Mouse (Mus musculus) adrenal gland, postnatal 36 days (tissue): ENCODE results near the gene Gipr. TPM values are rescaled to one million over a fixed set of nuclear protein-coding genes. Genes with fewer than 3 reads are reported as not detected.
A peak's percentile ranks its signal among the peaks of the same experiment; 100 is the strongest.
"Not testable (repeated sequence)": the region's sequence is repeated elsewhere in the genome, so short reads cannot be mapped to it uniquely, and the experiment has no call there.

Source experiments
- DNase-seq, 2 experiments: peaks; one replicate each; pipeline ENCODE4 v3.0.0; 2021; ENCODE audit warnings: mixed read lengths in 1 of 2
- total RNA-seq, 2 experiments: library from RNA; stranded (reverse); gene quantifications; 2 replicates each; pipeline ENCODE4 v1.2.3; 2021

Gipr gene
- total RNA-seq, 2 experiments from 2014 or later = 0.40 to 0.56 TPM

GRCm38 (mm10) chr7:19178443-19179092 lies 12.6 kb upstream of the Gipr start:
- peak; percentile 85 to 86 for DNase-seq

- no peak for DNase-seq
Measured at GRCm38 (mm10) chr7:19178035-19178434, 12.1 kb upstream of the Gipr start.

- DNase-seq = peak in 1 of 2 experiments; percentile 33
Measured at GRCm38 (mm10) chr7:19177216-19177615, 11.3 kb upstream of the Gipr start.

GRCm38 (mm10) chr7:19176516-19176947 lies 10.6 kb upstream of the Gipr start:
- DNase-seq = no peak

GRCm38 (mm10) chr7:19175708-19176515 lies 10.0 kb upstream of the Gipr start, which contains the start of gene Eml2:
Eml2 (plus strand) TSS chr7:19176421.
- peak in 1 of 2 experiments; percentile 37 for DNase-seq

- peak; percentile 79 to 89 for DNase-seq
Measured at GRCm38 (mm10) chr7:19172874-19173273, 6.9 kb upstream of the Gipr start.

GRCm38 (mm10) chr7:19171831-19172230 lies 5.9 kb upstream of the Gipr start:
- DNase-seq = no peak

GRCm38 (mm10) chr7:19170142-19170541 lies 4.2 kb upstream of the Gipr start:
- no peak for DNase-seq

- no peak for DNase-seq
Measured at GRCm38 (mm10) chr7:19169506-19169905, 3.6 kb upstream of the Gipr start.

- DNase-seq = no peak
Measured at GRCm38 (mm10) chr7:19166990-19167389, 1.1 kb upstream of the Gipr start.

GRCm38 (mm10) chr7:19164978-19165377 lies 949 bp downstream of the Gipr start:
- DNase-seq = no peak

GRCm38 (mm10) chr7:19164189-19164588 lies 1.7 kb downstream of the Gipr start:
- DNase-seq = no peak

- DNase-seq = no peak
Measured at GRCm38 (mm10) chr7:19163752-19164151, 2.2 kb downstream of the Gipr start.

GRCm38 (mm10) chr7:19162928-19163327 lies 3.0 kb downstream of the Gipr start:
- no peak for DNase-seq

GRCm38 (mm10) chr7:19160115-19160514 lies 5.8 kb downstream of the Gipr start:
- no peak for DNase-seq

GRCm38 (mm10) chr7:19159411-19159810 lies 6.5 kb downstream of the Gipr start:
- DNase-seq = no peak

GRCm38 (mm10) chr7:19158601-19159000 lies 7.3 kb downstream of the Gipr start:
- DNase-seq = no peak

GRCm38 (mm10) chr7:19157160-19157800 lies 8.6 kb downstream of the Gipr start:
- peak; percentile 93 to 95 for DNase-seq

GRCm38 (mm10) chr7:19155825-19156475 lies 10.0 kb downstream of the Gipr start:
- peak; percentile 66 to 68 for DNase-seq

GRCm38 (mm10) chr7:19154796-19155195 lies 11.1 kb downstream of the Gipr start:
- DNase-seq = no peak

- not testable (repeated sequence) for DNase-seq
Measured at GRCm38 (mm10) chr7:19151121-19151520, 14.8 kb downstream of the Gipr start.

- DNase-seq = peak; percentile 96 to 97
Measured at GRCm38 (mm10) chr7:19149626-19150025, 16.3 kb downstream of the Gipr start, which contains the start of gene Snrpd2. Snrpd2 (plus strand) TSS chr7:19149722.
